Mouse (Mus musculus) small intestine, adult 10 weeks (tissue): ENCODE results near the gene Faxc. TPM values are rescaled to one million over a fixed set of nuclear protein-coding genes. Genes with fewer than 3 reads are reported as not detected.

Experiments used
- polyA plus RNA-seq: library from polyadenylated mRNA; stranded (reverse); fragments of 350-450 nt; fragmentation: Illumina TruSeq; extraction: RNeasy Lipid Tissue Mini Kit (QIAGEN cat#74804); gene quantifications from one replicate; pipeline ENCODE4 v1.2.3, GENCODE M21; 2014; ENCODE audit warnings: low replicate concordance

The Faxc gene
- polyA plus RNA-seq: 1.4 TPM

GRCm38 (mm10) chr4:21930971-21931771 is at the start of gene Faxc:
Gene Faxc (plus strand): TSS chr4:21931329.

Other genes starting within 250 kb of the Faxc start
- not detected for gene Prdm13, start 245.4 kb upstream of the Faxc start, polyA plus RNA-seq
- gene Ccnc, start 203.6 kb upstream of the Faxc start, polyA plus RNA-seq: 65.4 TPM
- 49.9 TPM for gene Usp45, start 164.2 kb upstream of the Faxc start, polyA plus RNA-seq
- gene Tstd3, start 164.1 kb upstream of the Faxc start, polyA plus RNA-seq: 129 TPM
- 184 TPM for gene Pnisr, start 83.7 kb upstream of the Faxc start, polyA plus RNA-seq
- gene Coq3, start 51.7 kb upstream of the Faxc start, polyA plus RNA-seq: 7.4 TPM